Mouse (Mus musculus): ENCODE data around the gene Olfr190. TPM values are rescaled to one million over a fixed set of nuclear protein-coding genes. Genes with fewer than 3 reads are reported as not detected.
"Not testable (repeated sequence)": the region's sequence is repeated elsewhere in the genome, so short reads cannot be mapped to it uniquely, and the experiment has no call there.

Gene Olfr190
- total RNA-seq (2021), result not detected

DNA sequence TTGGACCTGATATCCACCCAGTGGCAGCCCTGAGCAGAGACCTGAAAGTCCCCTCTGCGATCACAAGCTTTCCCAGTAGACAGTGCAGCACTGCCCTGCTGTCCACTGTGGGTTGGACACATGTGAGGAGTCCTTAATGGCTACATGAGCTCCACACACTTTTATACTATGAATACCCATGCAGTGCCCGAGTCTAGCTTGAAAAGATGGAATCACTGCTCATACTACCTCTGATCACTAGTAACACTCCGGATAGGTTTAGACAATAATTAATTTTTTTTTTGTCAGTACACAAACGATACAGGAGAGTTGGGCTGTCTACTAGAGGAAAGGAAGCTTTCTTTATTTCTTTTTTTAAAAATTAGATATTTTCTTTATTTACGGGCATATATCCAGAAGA is at the start of gene Olfr190:
Gene Olfr190, minus strand, starts transcription at position 101 of the 400 bp plus-strand sequence.
- no peak for DNase-seq
- intact Hi-C loops (cut with DNase I), result no loop called here

DNA sequence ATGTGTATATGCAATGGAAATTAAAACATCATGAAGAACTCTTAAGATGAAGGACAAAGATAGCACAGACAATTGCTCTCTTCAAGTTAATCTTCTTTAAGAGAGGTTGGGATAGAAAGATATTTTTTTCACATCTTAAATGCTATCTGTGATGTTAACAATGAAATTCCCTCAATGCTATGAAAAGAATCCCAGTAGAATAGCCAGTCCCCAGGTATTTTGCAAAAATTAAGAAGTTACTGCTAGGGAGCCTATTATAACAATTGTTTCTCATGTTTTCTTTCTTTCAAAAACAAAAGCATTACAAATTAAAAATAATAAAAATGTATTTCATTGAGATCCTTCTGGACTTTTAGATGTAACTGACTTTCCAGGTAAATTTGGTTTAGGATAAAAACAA is 43.2 kb upstream of the Olfr190 start, which contains the start of gene Olfr194:
Gene Olfr194, minus strand, starts transcription at position 101 of the 400 bp plus-strand sequence.
- intact Hi-C loops (cut with DNase I), result no loop called here
- DNase-seq, result no peak

DNA sequence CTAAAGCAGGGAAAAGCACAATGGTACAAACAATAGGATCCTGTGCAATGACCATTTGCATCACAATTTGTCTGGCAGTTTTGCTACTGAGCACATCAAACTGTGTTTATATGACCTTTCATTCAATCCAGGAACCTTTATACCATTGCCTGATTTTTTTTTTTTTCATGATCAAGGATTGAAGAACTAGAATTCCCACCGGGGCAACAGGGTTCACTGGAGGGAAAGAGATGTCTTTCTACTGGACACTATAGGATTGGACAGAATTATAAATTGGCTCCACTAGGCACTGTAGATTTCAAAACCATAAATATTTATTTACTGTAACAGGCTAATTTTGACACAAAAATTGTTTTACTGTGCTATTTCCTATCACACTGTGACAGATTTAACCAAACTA is 34.0 kb upstream of the Olfr190 start, which contains the start of gene Olfr193:
Gene Olfr193, minus strand, starts transcription at position 101 of the 400 bp plus-strand sequence.
- intact Hi-C loops (cut with DNase I), result no loop called here
- DNase-seq, result no peak

DNA sequence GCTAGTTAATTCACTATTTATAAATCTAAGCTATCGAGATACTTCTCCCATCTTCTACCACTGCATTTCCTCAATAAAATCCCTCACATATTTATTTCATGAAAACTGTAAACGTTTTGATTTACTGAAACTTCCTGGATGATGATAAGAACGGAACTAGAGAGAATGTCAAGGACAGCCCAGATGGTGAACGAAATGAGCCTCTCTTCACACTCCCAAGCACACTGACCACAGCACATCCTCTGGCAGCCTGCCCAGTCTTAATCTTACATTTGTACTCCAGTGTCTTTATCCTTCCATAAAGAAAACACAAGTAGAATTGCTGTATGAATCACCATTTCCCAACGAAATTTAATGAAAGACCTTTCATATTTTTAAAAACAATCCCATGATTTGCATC is 30.7 kb upstream of the Olfr190 start:
- intact Hi-C loops (cut with DNase I); DNase-seq: not testable (repeated sequence)

- no peak for DNase-seq
- intact Hi-C loops (cut with DNase I), result no loop called here
Measured at GRCm38 (mm10) chr16:59105312-59105711, 27.5 kb upstream of the Olfr190 start.

DNA sequence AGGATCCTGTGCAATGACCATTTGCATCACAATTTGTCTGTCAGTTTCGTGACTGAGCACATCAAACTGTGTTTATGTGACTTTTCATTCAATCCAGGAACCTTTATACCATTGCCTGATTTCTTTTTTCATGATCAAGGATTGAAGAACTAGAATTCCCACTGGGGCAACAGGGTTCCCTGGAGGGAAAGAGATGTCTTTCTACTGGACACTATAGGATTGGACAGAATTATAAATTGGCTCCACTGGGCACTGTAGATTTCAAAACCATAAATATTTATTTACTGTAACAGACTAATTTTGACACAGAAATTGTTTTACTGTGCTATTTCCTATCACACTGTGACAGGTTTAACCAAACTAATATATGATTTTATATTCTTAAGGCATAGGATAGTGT is 11.9 kb upstream of the Olfr190 start, which contains the start of gene Olfr191:
Gene Olfr191, minus strand, starts transcription at position 101 of the 400 bp plus-strand sequence.
- DNase-seq; intact Hi-C loops (cut with DNase I): not testable (repeated sequence)

GRCm38 (mm10) chr16:59081113-59081512 is 3.3 kb upstream of the Olfr190 start:
- intact Hi-C loops (cut with DNase I); DNase-seq: not testable (repeated sequence)

- no peak for DNase-seq
- intact Hi-C loops (cut with DNase I), result no loop called here
Measured at GRCm38 (mm10) chr16:59073520-59073919, 4.3 kb downstream of the Olfr190 start.

- no peak for DNase-seq
- intact Hi-C loops (cut with DNase I), result no loop called here
Measured at GRCm38 (mm10) chr16:59071755-59072154, 6.0 kb downstream of the Olfr190 start.

GRCm38 (mm10) chr16:59062411-59062810 is 15.4 kb downstream of the Olfr190 start:
- intact Hi-C loops (cut with DNase I); DNase-seq: not testable (repeated sequence)

DNA sequence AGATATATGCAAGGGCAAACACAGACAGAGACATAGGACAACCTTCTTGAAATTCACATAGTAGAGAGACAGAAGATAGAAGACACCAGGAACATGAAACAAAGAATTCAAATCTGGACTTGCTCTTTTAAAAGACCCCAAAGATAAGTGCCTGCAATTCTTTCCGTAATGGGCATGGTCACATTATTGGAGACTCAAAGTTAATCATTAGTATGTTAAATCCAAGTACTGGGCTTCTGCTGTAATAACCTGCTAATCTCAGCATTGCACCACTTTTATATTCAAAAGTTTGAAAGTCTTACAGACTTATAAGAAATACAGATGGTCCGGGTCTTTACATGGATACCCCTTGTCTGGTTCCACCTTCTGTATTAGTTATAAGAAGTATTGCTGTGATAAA is 28.5 kb downstream of the Olfr190 start:
- intact Hi-C loops (cut with DNase I); DNase-seq: not testable (repeated sequence)

DNA sequence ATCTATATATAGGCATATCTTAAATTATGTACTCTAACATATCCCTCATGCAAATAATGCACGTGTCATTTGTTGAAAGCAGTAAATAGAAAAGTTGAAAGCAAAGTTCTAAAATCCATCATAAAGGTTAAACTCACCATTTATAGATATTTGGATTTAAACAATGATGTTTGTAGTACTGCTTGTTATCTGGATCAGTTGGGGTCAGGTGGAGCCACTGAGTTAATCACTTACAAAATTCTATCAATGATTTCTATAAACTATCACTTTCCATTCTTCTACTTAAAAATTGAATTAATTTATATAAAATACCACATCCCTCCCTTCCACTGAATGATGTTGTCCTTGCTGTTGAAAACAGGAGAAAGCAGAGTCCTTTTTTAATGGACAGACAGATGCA is 28.9 kb downstream of the Olfr190 start:
- DNase-seq, result no peak

DNA sequence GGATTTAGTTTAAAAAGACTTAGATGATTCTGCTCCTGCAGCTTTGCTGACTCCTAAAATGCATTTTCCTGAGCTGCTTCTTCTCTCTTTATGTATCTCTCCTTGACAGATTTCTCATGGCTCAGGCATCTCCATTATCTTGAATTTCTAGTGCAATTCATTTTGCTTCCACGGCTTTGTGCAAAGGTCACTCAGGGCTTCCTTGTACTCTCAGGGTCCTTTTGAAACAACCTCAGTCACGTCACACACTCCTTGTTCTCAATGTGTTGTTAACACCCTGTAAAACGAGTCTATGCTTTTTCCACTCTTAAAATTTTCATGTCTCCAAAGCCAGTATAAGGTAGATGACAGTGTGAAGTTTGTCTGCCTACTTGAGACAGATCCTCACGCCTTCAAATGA is 30.2 kb downstream of the Olfr190 start:
- DNase-seq, result no peak
- intact Hi-C loops (cut with DNase I), result no loop called here

More for the DNA sequence above, 28.9 kb downstream of the Olfr190 start:
- intact Hi-C loops (cut with DNase I), result no loop called here

DNA sequence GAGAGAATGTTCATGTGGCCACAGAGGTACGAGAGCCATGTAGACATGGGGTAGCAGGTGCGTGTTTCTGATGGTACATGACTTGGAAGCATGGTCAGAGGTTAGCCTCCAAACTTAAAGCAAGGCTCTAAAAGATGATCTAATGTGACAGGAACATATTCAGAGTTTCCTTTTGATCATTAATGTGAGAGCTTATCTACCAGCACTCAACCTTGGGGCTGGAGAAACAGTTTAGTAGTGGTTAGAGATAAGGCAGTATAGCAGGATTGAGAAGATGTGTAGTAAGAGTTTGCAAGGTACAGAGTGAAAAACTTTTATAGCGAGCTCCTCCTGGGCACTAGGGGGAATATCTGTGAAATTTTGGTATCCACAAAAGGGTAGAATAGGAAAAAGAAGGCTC is 32.0 kb downstream of the Olfr190 start:
- intact Hi-C loops (cut with DNase I), result no loop called here
- no peak for DNase-seq

GRCm38 (mm10) chr16:59039710-59040109 is 38.1 kb downstream of the Olfr190 start, which contains the start of gene Olfr187:
Olfr187 (minus strand) TSS chr16:59039767.
- DNase-seq, result no peak
- intact Hi-C loops (cut with DNase I), result no loop called here

- intact Hi-C loops (cut with DNase I), result no loop called here
- DNase-seq, result no peak
Measured at GRCm38 (mm10) chr16:59030191-59030590, 47.6 kb downstream of the Olfr190 start, which contains the start of gene Olfr186. Olfr186 (minus strand) TSS chr16:59030291.

Other genes with a start within 250 kb of the Olfr190 start
- not detected for gene Olfr177, start 203.2 kb downstream of the Olfr190 start, total RNA-seq (2021)
- not detected for gene Olfr178, start 185.9 kb downstream of the Olfr190 start, total RNA-seq (2021)
- gene Olfr181, start 149.2 kb downstream of the Olfr190 start, total RNA-seq (2021), result not detected
- not detected for gene Olfr180, start 148.6 kb downstream of the Olfr190 start, total RNA-seq (2021)
- not detected for gene Olfr183, start 82.6 kb downstream of the Olfr190 start, total RNA-seq (2021)
- not detected for gene Olfr186, start 47.7 kb downstream of the Olfr190 start, total RNA-seq (2021)
- not detected for gene Olfr187, start 38.2 kb downstream of the Olfr190 start, total RNA-seq (2021)
- gene Olfr191, start 11.8 kb upstream of the Olfr190 start, total RNA-seq (2021), result not detected
- not detected for gene Olfr193, start 33.9 kb upstream of the Olfr190 start, total RNA-seq (2021)
- not detected for gene Olfr194, start 43.1 kb upstream of the Olfr190 start, total RNA-seq (2021)
- gene Olfr195, start 69.0 kb upstream of the Olfr190 start, total RNA-seq (2021), result not detected
- not detected for gene Olfr196, start 92.4 kb upstream of the Olfr190 start, total RNA-seq (2021)
- gene Olfr198, start 125.5 kb upstream of the Olfr190 start, total RNA-seq (2021), result not detected
- not detected for gene Olfr199, start 141.8 kb upstream of the Olfr190 start, total RNA-seq (2021)
- not detected for gene Olfr201, start 194.6 kb upstream of the Olfr190 start, total RNA-seq (2021)
- not detected for gene Olfr202, start 208.8 kb upstream of the Olfr190 start, total RNA-seq (2021)
- gene Olfr203, start 220.9 kb upstream of the Olfr190 start, total RNA-seq (2021), result not detected
- under 1 TPM; 0.06 to 0.12 TPM for gene Olfr204, start 240.2 kb upstream of the Olfr190 start, total RNA-seq (2021)